ENCODE assay signal across 8 mouse cellular contexts in genomic region chr11:106302634-106303033, GRCm38 (mm10). TPM values are rescaled to one million over a fixed set of nuclear protein-coding genes. Genes with fewer than 3 reads are reported as not detected.
DNase-seq lines count a peak whose midpoint lies in the region; ATAC-seq and TF ChIP-seq lines count a peak whose summit lies in the region.
"Had no signal": no experiment of that assay in that cellular context is flagged by ENCODE, and none has a peak within 500 bp of the region (broad histone marks: within the 10 kb centered on the region; RNA-seq: fewer than 3 reads in every experiment).

No protein-coding gene starts in this region.

- TF ChIP-seq CTCF in G1E (IDR thresholded peaks at IDR 0.05; ENCODE audit: low read depth, low read length): peak; percentile 76
- peak; percentile 51 for TF ChIP-seq CTCF in bone marrow macrophage, adult 2 months (IDR thresholded peaks at IDR 0.05; ENCODE audit: low read depth, low read length)

- no peaks in the 10 kb centered on the region for H3K9me3 ChIP-seq in liver, embryonic 12.5 days (replicated peaks)
- no peaks in the 10 kb centered on the region for H3K9me3 ChIP-seq in G1E (replicated peaks)
- H3K9me3 ChIP-seq: limb, embryonic 12.5 days had no signal

- no peak for ATAC-seq in liver, embryonic 12.5 days
- no peak for ATAC-seq in G1E (ENCODE audit: extremely low read depth, insufficient number of reproducible peaks, low FRiP score, poor library complexity, severe bottlenecking)
- peak; percentile 78 for ATAC-seq in neutrophil, adult 5-6 weeks (ENCODE audit: extremely low read depth, insufficient number of reproducible peaks, low FRiP score, poor library complexity, severe bottlenecking)

- intact Hi-C loops in left cerebral cortex, postnatal 4 days (cut with DNase I): no loop called here

- no peak overlapping the region for H3K4me3 ChIP-seq in liver, embryonic 12.5 days
- no peak overlapping the region for H3K4me3 ChIP-seq in G1E (ENCODE audit: low read depth, low read length)
- H3K4me3 ChIP-seq in bone marrow macrophage, adult 2 months (ENCODE audit: insufficient read depth, low read length): no peak overlapping the region
- H3K4me3 ChIP-seq: limb, embryonic 12.5 days had no signal

- H3K27ac ChIP-seq in liver, embryonic 12.5 days: no peak overlapping the region
- H3K27ac ChIP-seq in bone marrow macrophage, adult 2 months (ENCODE audit: insufficient read depth, low read depth, low read length): no peak overlapping the region
- H3K27ac ChIP-seq: limb, embryonic 12.5 days had no signal

- H3K4me1 ChIP-seq in liver, embryonic 12.5 days: no peaks in the 10 kb centered on the region
- no peaks in the 10 kb centered on the region for H3K4me1 ChIP-seq in G1E (ENCODE audit: insufficient read depth, low read depth, low read length)
- H3K4me1 ChIP-seq in bone marrow macrophage, adult 2 months (ENCODE audit: control insufficient read depth, insufficient read depth, low read length): peaks cover 18% of the 10 kb centered on the region
- H3K4me1 ChIP-seq: limb, embryonic 12.5 days had no signal

- no peaks in the 10 kb centered on the region for H3K36me3 ChIP-seq in liver, embryonic 12.5 days
- H3K36me3 ChIP-seq in G1E (replicated peaks): no peaks in the 10 kb centered on the region
- H3K36me3 ChIP-seq: limb, embryonic 12.5 days had no signal

- H3K4me2 ChIP-seq in liver, embryonic 12.5 days: no peak overlapping the region
- H3K4me2 ChIP-seq: limb, embryonic 12.5 days had no signal

- no peak overlapping the region for H3K9ac ChIP-seq in liver, embryonic 12.5 days
- H3K9ac ChIP-seq: limb, embryonic 12.5 days had no signal

- peak; percentile 70 for DNase-seq in liver
- peak; percentile 38 for DNase-seq in G1E (ENCODE audit: low spot score)
- DNase-seq in fibroblast of lung, adult 2 months (ENCODE audit: low read depth): peak; percentile 42
- DNase-seq in left cerebral cortex, postnatal 4 days: peak; percentile 60

- no peak for TF ChIP-seq POLR2A in bone marrow macrophage, adult 2 months (IDR thresholded peaks at IDR 0.05; ENCODE audit: borderline replicate concordance, low read depth, low read length)

- no peaks in the 10 kb centered on the region; the same call in 1 of the 2 replicates for H3K27me3 ChIP-seq in liver, embryonic 12.5 days (replicated peaks)
- peaks cover 51% of the 10 kb centered on the region for H3K27me3 ChIP-seq in G1E (ENCODE audit: insufficient read depth, low read length)
- H3K27me3 ChIP-seq: limb, embryonic 12.5 days had no signal

- WGBS in liver, embryonic 12.5 days (ENCODE audit: insufficient replicate concordance): 7% methylated on average over 2 of the region's 2 CpGs

RNA-seq across cellular contexts. Expression of gene Gh, which starts 1.0 kb away (rescaled TPM):
- polyA plus RNA-seq in liver, embryonic 12.5 days (2016; fragmentation: Nextera tagmentation; extraction: Ambion mirVana): not detected in 2 replicates
- total RNA-seq in G1E (2014; fragmentation: Nextera tagmentation): not detected in 2 replicates
- not detected in 2 replicates for total RNA-seq in G1E (2017)
- polyA plus RNA-seq in G1E (2012): not detected in 2 replicates
- polyA plus RNA-seq in bone marrow macrophage, adult 2 months (2012; ENCODE audit: insufficient read depth, insufficient read length, missing spikeins): not detected in 2 replicates
- not detected for total RNA-seq in left cerebral cortex, postnatal 4 days (2021)
- 0.70 and 2.7 TPM in 2 replicates for total RNA-seq in neutrophil, adult 5-6 weeks (2017)
- polyA plus RNA-seq: limb, embryonic 12.5 days had no signal

RNA-seq across cellular contexts. Expression of gene Cd79b, which starts 11.9 kb away (rescaled TPM):
- polyA plus RNA-seq in liver, embryonic 12.5 days (2016; fragmentation: Nextera tagmentation; extraction: Ambion mirVana): 4.2 and 5.3 TPM in 2 replicates
- total RNA-seq in G1E (2014; fragmentation: Nextera tagmentation): not detected in 2 replicates
- not detected in 2 replicates for total RNA-seq in G1E (2017)
- 0.03 TPM in 1 of 2 replicates, not detected in the other for polyA plus RNA-seq in G1E (2012)
- 5.1 and 6.5 TPM in 2 replicates for polyA plus RNA-seq in bone marrow macrophage, adult 2 months (2012; ENCODE audit: insufficient read depth, insufficient read length, missing spikeins)
- total RNA-seq in left cerebral cortex, postnatal 4 days (2021): under 1 TPM; 0.30 to 0.98 TPM
- total RNA-seq in neutrophil, adult 5-6 weeks (2017): 904 and 938 TPM in 2 replicates

RNA-seq across cellular contexts. Expression of gene Tcam1, which starts 26.2 kb away (rescaled TPM):
- polyA plus RNA-seq in liver, embryonic 12.5 days (2016; fragmentation: Nextera tagmentation; extraction: Ambion mirVana): 0.57 and 0.83 TPM in 2 replicates
- not detected in 2 replicates for total RNA-seq in G1E (2014; fragmentation: Nextera tagmentation)
- 0.12 TPM in 1 of 2 replicates, not detected in the other for total RNA-seq in G1E (2017)
- polyA plus RNA-seq in G1E (2012): 0.01 TPM in 1 of 2 replicates, not detected in the other
- not detected in 2 replicates for polyA plus RNA-seq in bone marrow macrophage, adult 2 months (2012; ENCODE audit: insufficient read depth, insufficient read length, missing spikeins)
- total RNA-seq in left cerebral cortex, postnatal 4 days (2021): under 1 TPM; 0.18 to 0.28 TPM
- not detected in 2 replicates for total RNA-seq in neutrophil, adult 5-6 weeks (2017)

RNA-seq across cellular contexts. Expression of gene Smarcd2, which starts 29.9 kb away (rescaled TPM):
- 52.4 and 55.2 TPM in 2 replicates for polyA plus RNA-seq in liver, embryonic 12.5 days (2016; fragmentation: Nextera tagmentation; extraction: Ambion mirVana)
- 94.1 and 113 TPM in 2 replicates for total RNA-seq in G1E (2014; fragmentation: Nextera tagmentation)
- 139 and 149 TPM in 2 replicates for total RNA-seq in G1E (2017)
- 138 and 154 TPM in 2 replicates for polyA plus RNA-seq in G1E (2012)
- 89.5 and 89.8 TPM in 2 replicates for polyA plus RNA-seq in bone marrow macrophage, adult 2 months (2012; ENCODE audit: insufficient read depth, insufficient read length, missing spikeins)
- total RNA-seq in left cerebral cortex, postnatal 4 days (2021): 10 to 100 TPM; 13.9 to 17.8 TPM
- total RNA-seq in neutrophil, adult 5-6 weeks (2017): 241 and 253 TPM in 2 replicates

RNA-seq across cellular contexts. Expression of gene Psmc5, which starts 46.7 kb away (rescaled TPM):
- 219 and 221 TPM in 2 replicates for polyA plus RNA-seq in liver, embryonic 12.5 days (2016; fragmentation: Nextera tagmentation; extraction: Ambion mirVana)
- total RNA-seq in G1E (2014; fragmentation: Nextera tagmentation) (44.0 and 50.7 TPM in 2 replicates), G1E (2017) (90.7 and 96.0 TPM in 2 replicates)
- polyA plus RNA-seq in G1E (2012): 38.4 and 64.1 TPM in 2 replicates
- 76.9 and 78.8 TPM in 2 replicates for polyA plus RNA-seq in bone marrow macrophage, adult 2 months (2012; ENCODE audit: insufficient read depth, insufficient read length, missing spikeins)
- 100 to 1,000 TPM; 111 to 112 TPM for total RNA-seq in left cerebral cortex, postnatal 4 days (2021)
- total RNA-seq in neutrophil, adult 5-6 weeks (2017): 53.5 and 58.3 TPM in 2 replicates

Comparison
In these comparisons a context has a peak if more than half of its experiments do, and no peak if none do; other contexts are left out.
1. RNA of gene Cd79b, which starts 11.9 kb away (total RNA-seq): 904 to 938 TPM in neutrophil, adult 5-6 weeks; 0.30 to 0.98 TPM in left cerebral cortex, postnatal 4 days and not detected in G1E; every median in the first group is over 100 times any median in the second.
2. Peak in every context shown above with its lines, with median percentiles within 50 percentile points of each other: DNase-seq.